Mouse (Mus musculus) midbrain, postnatal 0 days (tissue): ENCODE measurements at regions not wholly inside any gene's neighbourhood (a gene's known extent, or its start where the extent isn't known, plus 50 kb on each side); places are given as distances from the start of the nearest gene placed in this dataset.

Experiments used
- ATAC-seq: fragments of 200-750 bp; cut with Nextera tagmentation; 2 replicates; pipeline ENCODE4 v1.8.0; 2017; ENCODE audit warnings: moderate number of reproducible peaks, mild to moderate bottlenecking, moderate TSS enrichment, moderate library complexity; ENCODE audit not compliant: low FRiP score
- DNase-seq: peaks from one replicate; pipeline ENCODE4 v3.0.0-alpha.2; 2015; ENCODE audit warnings: low spot score
- H3K27ac ChIP-seq: fragments of 300-500 bp; sonication (generic); 2 replicates; pipeline ENCODE4 v1.5.1; 2014; ENCODE audit warnings: low read depth, mild to moderate bottlenecking, low read length, mixed read lengths
- H3K27me3 ChIP-seq: fragments of 300-500 bp; sonication (generic); 2 replicates; pipeline ENCODE4 v1.6.1; 2014; ENCODE audit warnings: low read length, control low read depth, mixed read lengths; ENCODE audit not compliant: insufficient read depth
- H3K36me3 ChIP-seq: fragments of 300-500 bp; sonication (generic); 2 replicates; pipeline ENCODE4 v1.6.1; 2014; ENCODE audit warnings: low read length, control low read depth, mixed read lengths; ENCODE audit not compliant: insufficient read depth
- H3K4me1 ChIP-seq: fragments of 300-500 bp; sonication (generic); 2 replicates; pipeline ENCODE4 v1.6.1; 2014; ENCODE audit warnings: mild to moderate bottlenecking, control low read depth, antibody characterized with exemption, low read length, mixed read lengths; ENCODE audit not compliant: insufficient read depth
- H3K4me2 ChIP-seq: fragments of 300-500 bp; sonication (generic); 2 replicates; pipeline ENCODE4 v1.6.1; 2014; ENCODE audit warnings: low read depth, mild to moderate bottlenecking, low read length, mixed read lengths; ENCODE audit not compliant: poor library complexity, severe bottlenecking
- H3K4me3 ChIP-seq: fragments of 300-500 bp; sonication (generic); 2 replicates; pipeline ENCODE4 v1.5.1; 2014; ENCODE audit warnings: low read depth, mild to moderate bottlenecking, low read length, moderate library complexity
- H3K9ac ChIP-seq: fragments of 300-500 bp; sonication (generic); replicated peaks from 2 replicates; pipeline ENCODE4 v1.6.1; 2014; ENCODE audit warnings: mild to moderate bottlenecking, low read length, moderate library complexity, mixed read lengths; ENCODE audit not compliant: poor library complexity, severe bottlenecking
- H3K9me3 ChIP-seq: fragments of 300-500 bp; sonication (generic); 2 replicates; pipeline ENCODE4 v1.6.1; 2016; ENCODE audit warnings: low read length, control low read depth
- CTCF ChIP-seq: IDR thresholded peaks from 2 replicates; pipeline ENCODE4 v1.5.1; 2016; ENCODE audit warnings: antibody characterized with exemption, mild to moderate bottlenecking
- WGBS: fragments of 180-500 bp; shearing (Covaris S2); extraction: QIAGEN DNeasy Blood & Tissue Kit; methylation state at CpG from one replicate; pipeline ENCODE4 v1.1.7; 2014; 5-methylcytosine and 5-hydroxymethylcytosine counted together

DNA sequence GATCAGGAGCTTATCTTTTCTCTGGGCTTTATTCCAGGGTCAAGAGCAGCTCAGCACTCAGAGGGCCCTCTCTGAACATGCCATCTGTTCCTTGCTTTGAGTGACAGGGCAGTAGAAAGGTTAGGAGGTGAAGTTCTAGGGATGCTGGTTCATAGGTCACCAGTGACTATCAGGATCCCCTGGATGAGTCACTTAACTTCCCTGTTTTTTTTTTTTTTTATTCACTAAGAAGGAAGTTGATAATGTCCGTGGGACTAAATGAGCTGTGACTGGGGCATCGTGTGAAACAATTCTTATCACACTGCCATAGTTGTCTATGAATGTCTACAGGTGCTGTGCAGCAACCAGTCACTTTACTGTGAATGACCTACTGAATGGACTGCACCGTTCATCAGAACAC, 73.8 kb upstream of the Gpr139 start:
- no peak for ATAC-seq
- Histone ChIP-seq H3K9ac (no peak overlapping the region), H3K36me3 (no peaks in the 10 kb centered on the region), H3K9me3 (no peaks in the 10 kb centered on the region), H3K27ac (no peak overlapping the region), H3K4me3 (no peak overlapping the region), H3K4me1 (no peaks in the 10 kb centered on the region), H3K27me3 (no peaks in the 10 kb centered on the region), H3K4me2 (no peak overlapping the region)
- DNase-seq = no peak
- TF ChIP-seq CTCF = no peak
- WGBS = 90% methylated on average over 3 of the region's 3 CpGs

GRCm38 (mm10) chr7:119256916-119257315, 72.5 kb upstream of the Gpr139 start:
- Histone ChIP-seq H3K36me3 (no peaks in the 10 kb centered on the region), H3K4me1 (no peaks in the 10 kb centered on the region), H3K9ac (no peak overlapping the region), H3K27ac (no peak overlapping the region), H3K27me3 (no peaks in the 10 kb centered on the region), H3K4me3 (no peak overlapping the region), H3K9me3 (no peaks in the 10 kb centered on the region), H3K4me2 (no peak overlapping the region)
- DNase-seq (no peak), ATAC-seq (no peak)
- no peak for TF ChIP-seq CTCF
- 96% methylated on average over 3 of the region's 3 CpGs for WGBS

GRCm38 (mm10) chr7:119252742-119253141, 68.3 kb upstream of the Gpr139 start:
- 78% methylated on average over 2 of the region's 2 CpGs for WGBS
- Histone ChIP-seq H3K4me3 (no peak overlapping the region), H3K27ac (no peak overlapping the region), H3K36me3 (no peaks in the 10 kb centered on the region), H3K27me3 (no peaks in the 10 kb centered on the region), H3K4me2 (no peak overlapping the region), H3K9me3 (no peaks in the 10 kb centered on the region), H3K4me1 (no peaks in the 10 kb centered on the region), H3K9ac (no peak overlapping the region)
- TF ChIP-seq CTCF = no peak
- no peak for DNase-seq
- ATAC-seq = no peak

DNA sequence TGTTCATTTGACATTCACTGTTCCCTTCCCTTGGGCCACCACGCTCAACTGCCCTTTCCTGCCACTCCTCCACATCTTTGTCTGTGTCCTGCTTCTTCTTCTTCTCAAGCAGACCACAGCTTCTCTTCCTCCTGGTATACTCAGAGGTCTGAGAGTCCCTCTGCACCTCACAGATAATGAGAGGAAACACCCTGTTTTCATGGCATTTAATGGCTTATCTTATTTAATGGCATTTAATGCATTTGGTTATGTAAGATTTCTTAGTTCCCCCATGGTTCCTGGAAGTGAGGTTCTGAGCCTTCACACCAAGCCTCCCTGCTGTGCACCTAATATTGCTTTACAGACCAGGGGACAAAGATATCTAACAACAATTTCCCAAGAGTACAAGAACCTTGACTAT, 67.3 kb upstream of the Gpr139 start:
- no peak for ATAC-seq
- TF ChIP-seq CTCF = no peak
- no peak overlapping the region for H3K4me2 ChIP-seq
- WGBS = 89% methylated on average over 1 of the region's 1 CpGs
- no peak overlapping the region for H3K4me3 ChIP-seq
- H3K27ac ChIP-seq = no peak overlapping the region
- H3K27me3 ChIP-seq = no peaks in the 10 kb centered on the region
- H3K4me1 ChIP-seq = no peaks in the 10 kb centered on the region
- DNase-seq = no peak
- H3K36me3 ChIP-seq = no peaks in the 10 kb centered on the region
- H3K9ac ChIP-seq = no peak overlapping the region
- no peaks in the 10 kb centered on the region for H3K9me3 ChIP-seq

GRCm38 (mm10) chr7:119250381-119250780, 66.0 kb upstream of the Gpr139 start:
- TF ChIP-seq CTCF = no peak
- no peak overlapping the region for H3K4me2 ChIP-seq
- no peaks in the 10 kb centered on the region for H3K9me3 ChIP-seq
- no peak overlapping the region for H3K4me3 ChIP-seq
- DNase-seq (no peak), ATAC-seq (no peak)
- no peak overlapping the region for H3K27ac ChIP-seq
- no peaks in the 10 kb centered on the region for H3K36me3 ChIP-seq
- 84% methylated on average over 3 of the region's 3 CpGs for WGBS
- no peaks in the 10 kb centered on the region for H3K27me3 ChIP-seq
- no peaks in the 10 kb centered on the region for H3K4me1 ChIP-seq
- H3K9ac ChIP-seq = no peak overlapping the region

GRCm38 (mm10) chr7:119244785-119245184, 60.4 kb upstream of the Gpr139 start:
- Histone ChIP-seq H3K4me3 (no peak overlapping the region), H3K27me3 (no peaks in the 10 kb centered on the region), H3K27ac (no peak overlapping the region), H3K36me3 (no peaks in the 10 kb centered on the region), H3K9me3 (no peaks in the 10 kb centered on the region), H3K4me1 (no peaks in the 10 kb centered on the region), H3K4me2 (no peak overlapping the region), H3K9ac (no peak overlapping the region)
- TF ChIP-seq CTCF = no peak
- DNase-seq = no peak
- ATAC-seq = no peak
- WGBS = 71% methylated on average over 5 of the region's 5 CpGs
